Mouse (Mus musculus) NIH3T3 (cell line): ENCODE results near the gene Gga3.

Experiments used
- DNase-seq: peaks from one replicate; pipeline ENCODE4 v3.0.0-alpha.2; 2012; ENCODE audit warnings: low read depth

The Gga3 gene

GRCm38 (mm10) chr11:115612059-115612409 lies 8.2 kb upstream of the Gga3 start:
- DNase-seq: peak; percentile 73

- no peak for DNase-seq
Observed at GRCm38 (mm10) chr11:115611173-115611572, 7.3 kb upstream of the Gga3 start.

- DNase-seq: no peak
Observed at GRCm38 (mm10) chr11:115609576-115609975, 5.7 kb upstream of the Gga3 start.

GRCm38 (mm10) chr11:115608421-115609399 lies 4.9 kb upstream of the Gga3 start:
- DNase-seq: no peak

GRCm38 (mm10) chr11:115606733-115607132 lies 2.9 kb upstream of the Gga3 start:
- DNase-seq: no peak

GRCm38 (mm10) chr11:115604304-115604696 lies 449 bp upstream of the Gga3 start:
- DNase-seq: no peak

GRCm38 (mm10) chr11:115603128-115603475 lies 749 bp downstream of the Gga3 start:
- DNase-seq: no peak

- no peak for DNase-seq
Observed at GRCm38 (mm10) chr11:115601174-115601573, 2.7 kb downstream of the Gga3 start.

- no peak for DNase-seq
Observed at GRCm38 (mm10) chr11:115600743-115601142, 3.1 kb downstream of the Gga3 start.

GRCm38 (mm10) chr11:115599722-115600121 lies 4.1 kb downstream of the Gga3 start:
- DNase-seq: peak; percentile 38

- no peak for DNase-seq
Observed at GRCm38 (mm10) chr11:115598309-115598708, 5.5 kb downstream of the Gga3 start.

GRCm38 (mm10) chr11:115595209-115595608 lies 8.6 kb downstream of the Gga3 start:
- DNase-seq: peak; percentile 59

GRCm38 (mm10) chr11:115590526-115591075 lies 13.2 kb downstream of the Gga3 start:
- DNase-seq: no peak

GRCm38 (mm10) chr11:115587984-115588383 lies 15.9 kb downstream of the Gga3 start:
- DNase-seq: no peak

- no peak for DNase-seq
Observed at GRCm38 (mm10) chr11:115586403-115586802, 17.4 kb downstream of the Gga3 start.

GRCm38 (mm10) chr11:115585573-115586100 lies 18.2 kb downstream of the Gga3 start:
- no peak for DNase-seq

- no peak for DNase-seq
Observed at GRCm38 (mm10) chr11:115584376-115585073, 19.3 kb downstream of the Gga3 start.

- no peak for DNase-seq
Observed at GRCm38 (mm10) chr11:115582913-115583606, 20.8 kb downstream of the Gga3 start.

- no peak for DNase-seq
Observed at GRCm38 (mm10) chr11:115579080-115579479, 24.8 kb downstream of the Gga3 start.

GRCm38 (mm10) chr11:115564961-115565360 lies 38.9 kb downstream of the Gga3 start:
- no peak for DNase-seq

- peak; percentile 98 for DNase-seq
Observed at GRCm38 (mm10) chr11:115564064-115564809, 39.6 kb downstream of the Gga3 start, which contains the start of gene Nup85. Nup85 (plus strand) TSS chr11:115564434.
